Mouse (Mus musculus): ENCODE results near the gene Cpt1a. TPM values are rescaled to one million over a fixed set of nuclear protein-coding genes. Genes with fewer than 3 reads are reported as not detected.

Cpt1a gene
- polyA plus RNA-seq (2014; fragmentation: Nextera tagmentation; extraction: Ambion mirVana), result 9.5 and 10.0 TPM in 2 replicates

- Histone ChIP-seq H3K27ac (replicated peaks; ENCODE audit: low read depth, low read length) (no peak within 1 kb of the TSS), H3K9me3 (replicated peaks; ENCODE audit: control insufficient read depth, low read length) (no peaks in the 10 kb centered on the region), H3K27me3 (ENCODE audit: control insufficient read depth, insufficient read depth, low read length) (peaks cover 20% of the 10 kb centered on the region), H3K4me1 (ENCODE audit: control insufficient read depth, insufficient read depth, low read length) (peaks cover 3% of the 10 kb centered on the region; the same call in 1 of the 2 replicates), H3K36me3 (replicated peaks; ENCODE audit: control insufficient read depth, insufficient read depth, low read depth, low read length) (no peaks in the 10 kb centered on the region), H3K4me3 (ENCODE audit: low read depth, low read length) (peak within 1 kb of the TSS; percentile 54), H3K9ac (replicated peaks; ENCODE audit: low read length) (peak within 1 kb of the TSS; percentile 41; the same call in 1 of the 2 replicates), H3K4me2 (ENCODE audit: low read depth, low read length) (peak within 1 kb of the TSS; percentile 93)
- WGBS, result 5% methylated on average over 26 of the region's 26 CpGs
- ATAC-seq (replicated peaks; ENCODE audit: insufficient number of reproducible peaks, low FRiP score, low TSS enrichment, low read depth), result no peak
- peak; percentile 26 for DNase-seq (ENCODE audit: low spot score)
These were observed at the start of gene Cpt1a for GRCm38 (mm10) chr19:3322261-3322969. Cpt1a (plus strand) TSS chr19:3322334.

- DNase-seq (ENCODE audit: low spot score) (no peak), ATAC-seq (replicated peaks; ENCODE audit: insufficient number of reproducible peaks, low FRiP score, low TSS enrichment, low read depth) (no peak)
- Histone ChIP-seq H3K9ac (replicated peaks; ENCODE audit: low read length) (no peak overlapping the region), H3K27ac (replicated peaks; ENCODE audit: low read depth, low read length) (no peak overlapping the region), H3K4me3 (ENCODE audit: low read depth, low read length) (no peak overlapping the region), H3K27me3 (ENCODE audit: control insufficient read depth, insufficient read depth, low read length) (no peaks in the 10 kb centered on the region), H3K4me2 (ENCODE audit: low read depth, low read length) (no peak overlapping the region), H3K9me3 (replicated peaks; ENCODE audit: control insufficient read depth, low read length) (no peaks in the 10 kb centered on the region), H3K36me3 (replicated peaks; ENCODE audit: control insufficient read depth, insufficient read depth, low read depth, low read length) (peaks cover 8% of the 10 kb centered on the region), H3K4me1 (ENCODE audit: control insufficient read depth, insufficient read depth, low read length) (no peaks in the 10 kb centered on the region)
- WGBS, result 90% methylated on average over 9 of the region's 9 CpGs
These were observed 48.8 kb upstream of the Cpt1a start for GRCm38 (mm10) chr19:3273331-3273730.

GRCm38 (mm10) chr19:3275744-3276365 is 46.3 kb upstream of the Cpt1a start:
- WGBS, result 89% methylated on average over 3 of the region's 3 CpGs
- H3K4me2 ChIP-seq (ENCODE audit: low read depth, low read length), result no peak overlapping the region
- no peaks in the 10 kb centered on the region for H3K4me1 ChIP-seq (ENCODE audit: control insufficient read depth, insufficient read depth, low read length)
- H3K9ac ChIP-seq (replicated peaks; ENCODE audit: low read length), result no peak overlapping the region
- H3K27ac ChIP-seq (replicated peaks; ENCODE audit: low read depth, low read length), result no peak overlapping the region
- H3K27me3 ChIP-seq (ENCODE audit: control insufficient read depth, insufficient read depth, low read length), result no peaks in the 10 kb centered on the region
- H3K36me3 ChIP-seq (replicated peaks; ENCODE audit: control insufficient read depth, insufficient read depth, low read depth, low read length), result peaks cover 8% of the 10 kb centered on the region
- no peak for ATAC-seq (replicated peaks; ENCODE audit: insufficient number of reproducible peaks, low FRiP score, low TSS enrichment, low read depth)
- no peak for DNase-seq (ENCODE audit: low spot score)
- H3K9me3 ChIP-seq (replicated peaks; ENCODE audit: control insufficient read depth, low read length), result no peaks in the 10 kb centered on the region
- H3K4me3 ChIP-seq (ENCODE audit: low read depth, low read length), result no peak overlapping the region

GRCm38 (mm10) chr19:3281886-3282285 is 40.2 kb upstream of the Cpt1a start:
- Histone ChIP-seq H3K9me3 (replicated peaks; ENCODE audit: control insufficient read depth, low read length) (no peaks in the 10 kb centered on the region), H3K36me3 (replicated peaks; ENCODE audit: control insufficient read depth, insufficient read depth, low read depth, low read length) (peaks cover 2% of the 10 kb centered on the region), H3K4me1 (ENCODE audit: control insufficient read depth, insufficient read depth, low read length) (no peaks in the 10 kb centered on the region), H3K27me3 (ENCODE audit: control insufficient read depth, insufficient read depth, low read length) (no peaks in the 10 kb centered on the region), H3K27ac (replicated peaks; ENCODE audit: low read depth, low read length) (no peak overlapping the region), H3K4me2 (ENCODE audit: low read depth, low read length) (peak overlapping the region; percentile 54), H3K4me3 (ENCODE audit: low read depth, low read length) (peak overlapping the region; percentile 81), H3K9ac (replicated peaks; ENCODE audit: low read length) (peak overlapping the region; percentile 81)
- DNase-seq (ENCODE audit: low spot score), result no peak
- 73% methylated on average over 4 of the region's 4 CpGs for WGBS
- ATAC-seq (replicated peaks; ENCODE audit: insufficient number of reproducible peaks, low FRiP score, low TSS enrichment, low read depth), result no peak

- Histone ChIP-seq H3K4me2 (ENCODE audit: low read depth, low read length) (peak within 1 kb of the TSS; percentile 54), H3K9me3 (replicated peaks; ENCODE audit: control insufficient read depth, low read length) (no peaks in the 10 kb centered on the region), H3K4me1 (ENCODE audit: control insufficient read depth, insufficient read depth, low read length) (no peaks in the 10 kb centered on the region), H3K9ac (replicated peaks; ENCODE audit: low read length) (peak within 1 kb of the TSS; percentile 81), H3K36me3 (replicated peaks; ENCODE audit: control insufficient read depth, insufficient read depth, low read depth, low read length) (peaks cover 2% of the 10 kb centered on the region), H3K27me3 (ENCODE audit: control insufficient read depth, insufficient read depth, low read length) (no peaks in the 10 kb centered on the region), H3K27ac (replicated peaks; ENCODE audit: low read depth, low read length) (no peak within 1 kb of the TSS), H3K4me3 (ENCODE audit: low read depth, low read length) (peak within 1 kb of the TSS; percentile 81)
- DNase-seq (ENCODE audit: low spot score) (peak; percentile 94), ATAC-seq (replicated peaks; ENCODE audit: insufficient number of reproducible peaks, low FRiP score, low TSS enrichment, low read depth) (peak; percentile 87)
- under 1% methylated on average over 49 of the region's 49 CpGs for WGBS
These were observed 39.3 kb upstream of the Cpt1a start, which contains the start of the genes Mrpl21 and Ighmbp2 for GRCm38 (mm10) chr19:3282572-3283467. Mrpl21 (plus strand) TSS chr19:3282901. Ighmbp2 (minus strand) TSS chr19:3283017.

GRCm38 (mm10) chr19:3289006-3289405 is 33.1 kb upstream of the Cpt1a start:
- peaks cover 8% of the 10 kb centered on the region for H3K36me3 ChIP-seq (replicated peaks; ENCODE audit: control insufficient read depth, insufficient read depth, low read depth, low read length)
- ATAC-seq (replicated peaks; ENCODE audit: insufficient number of reproducible peaks, low FRiP score, low TSS enrichment, low read depth), result no peak

GRCm38 (mm10) chr19:3292028-3292427 is 30.1 kb upstream of the Cpt1a start:
- Histone ChIP-seq H3K4me1 (ENCODE audit: control insufficient read depth, insufficient read depth, low read length) (no peaks in the 10 kb centered on the region), H3K27ac (replicated peaks; ENCODE audit: low read depth, low read length) (no peak overlapping the region), H3K9ac (replicated peaks; ENCODE audit: low read length) (no peak overlapping the region), H3K9me3 (replicated peaks; ENCODE audit: control insufficient read depth, low read length) (no peaks in the 10 kb centered on the region), H3K4me2 (ENCODE audit: low read depth, low read length) (no peak overlapping the region), H3K27me3 (ENCODE audit: control insufficient read depth, insufficient read depth, low read length) (no peaks in the 10 kb centered on the region), H3K4me3 (ENCODE audit: low read depth, low read length) (no peak overlapping the region), H3K36me3 (replicated peaks; ENCODE audit: control insufficient read depth, insufficient read depth, low read depth, low read length) (peaks cover 8% of the 10 kb centered on the region)
- peak; percentile 63; the same call in 1 of the 2 replicates for ATAC-seq (replicated peaks; ENCODE audit: insufficient number of reproducible peaks, low FRiP score, low TSS enrichment, low read depth)
- DNase-seq (ENCODE audit: low spot score), result peak; percentile 61
- 85% methylated on average over 2 of the region's 2 CpGs for WGBS

More at GRCm38 (mm10) chr19:3289006-3289405, 33.1 kb upstream of the Cpt1a start:
- Histone ChIP-seq H3K27me3 (ENCODE audit: control insufficient read depth, insufficient read depth, low read length) (no peaks in the 10 kb centered on the region), H3K9ac (replicated peaks; ENCODE audit: low read length) (no peak overlapping the region), H3K4me1 (ENCODE audit: control insufficient read depth, insufficient read depth, low read length) (no peaks in the 10 kb centered on the region), H3K9me3 (replicated peaks; ENCODE audit: control insufficient read depth, low read length) (no peaks in the 10 kb centered on the region), H3K4me2 (ENCODE audit: low read depth, low read length) (no peak overlapping the region), H3K4me3 (ENCODE audit: low read depth, low read length) (no peak overlapping the region), H3K27ac (replicated peaks; ENCODE audit: low read depth, low read length) (no peak overlapping the region)
- no peak for DNase-seq (ENCODE audit: low spot score)
- WGBS, result 89% methylated on average over 1 of the region's 1 CpGs

Data from embryonic facial prominence, embryonic 11.5 days (tissue).